Mouse (Mus musculus): ENCODE data around the gene Camta1.
A peak's percentile ranks its signal among the peaks of the same experiment; 100 is the strongest.

The Camta1 gene

DNA sequence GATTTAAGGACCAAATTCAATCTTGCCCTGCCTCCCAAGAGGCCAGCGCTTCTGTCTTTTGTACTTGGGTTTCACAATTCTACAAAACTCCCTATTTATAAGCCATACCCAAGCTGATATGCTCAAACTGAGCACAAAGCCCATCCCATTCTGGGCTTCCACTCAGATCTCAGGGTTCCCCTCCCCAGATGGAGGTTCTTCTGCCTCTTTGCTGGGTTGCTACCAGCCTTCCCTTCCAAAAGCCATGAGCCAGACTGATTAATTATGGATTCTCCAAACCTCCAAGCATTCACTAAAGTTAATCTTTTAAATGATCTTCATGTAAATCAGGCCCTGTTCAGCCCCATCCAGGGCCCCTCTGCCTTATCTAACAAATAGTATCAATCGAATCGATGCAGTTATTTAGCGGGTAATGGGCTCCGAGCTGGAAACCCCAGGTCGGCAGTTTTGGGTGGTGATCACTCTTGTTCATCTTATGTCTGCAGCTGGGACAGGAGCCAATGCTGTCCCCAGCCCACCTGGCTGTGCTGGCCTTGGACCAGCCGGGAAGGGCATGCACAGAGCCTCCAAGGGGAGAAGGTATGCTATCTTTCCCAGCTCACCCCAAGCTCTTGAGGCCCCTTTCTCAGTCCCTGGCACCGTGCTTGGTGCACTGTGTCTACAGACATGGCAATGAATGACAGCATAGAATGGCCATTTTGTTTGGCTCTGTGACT, 534.5 kb downstream of the Camta1 start:
- no peak for DNase-seq (ENCODE audit: low spot score)

DNA sequence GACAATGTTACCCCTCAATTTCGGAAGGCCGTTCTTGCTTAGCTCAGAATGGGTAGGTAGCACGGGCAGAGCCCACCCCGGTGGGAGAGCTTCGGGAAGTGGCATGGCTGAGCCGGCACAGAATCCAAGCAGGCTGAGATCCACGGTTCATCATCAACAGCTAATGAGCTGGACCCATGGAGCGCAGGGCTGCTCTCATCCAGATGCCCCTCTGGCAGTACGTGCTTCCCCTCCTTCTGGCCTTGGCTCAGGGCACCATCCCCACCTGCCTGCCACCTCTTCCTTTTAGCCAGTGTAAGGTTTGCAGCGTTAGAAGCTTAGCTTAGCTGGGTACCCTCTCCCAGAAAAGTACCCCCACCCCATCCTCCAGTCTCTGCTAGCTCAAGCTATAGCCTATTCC, 545.2 kb downstream of the Camta1 start:
- DNase-seq (ENCODE audit: low spot score) = no peak

DNA sequence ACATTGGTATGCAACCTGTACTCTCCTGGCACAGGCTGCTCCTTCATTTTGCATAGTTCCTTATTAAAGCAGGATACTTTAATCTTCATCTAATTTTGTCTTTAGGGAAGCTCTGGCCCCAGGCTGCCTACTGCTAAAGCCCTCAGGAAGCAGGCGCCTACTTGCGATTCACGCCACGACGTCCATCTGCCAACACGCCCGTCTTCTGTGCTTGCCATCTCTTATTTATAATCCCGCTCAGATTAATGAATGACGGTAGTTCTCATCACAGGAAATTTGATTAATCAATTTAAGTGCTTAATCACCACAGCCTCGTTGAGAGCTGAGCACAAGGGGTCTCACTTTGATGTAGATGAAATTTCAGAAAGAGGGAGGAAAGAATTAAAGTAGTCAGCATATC, 546.0 kb downstream of the Camta1 start:
- no peak for DNase-seq (ENCODE audit: low spot score)

DNA sequence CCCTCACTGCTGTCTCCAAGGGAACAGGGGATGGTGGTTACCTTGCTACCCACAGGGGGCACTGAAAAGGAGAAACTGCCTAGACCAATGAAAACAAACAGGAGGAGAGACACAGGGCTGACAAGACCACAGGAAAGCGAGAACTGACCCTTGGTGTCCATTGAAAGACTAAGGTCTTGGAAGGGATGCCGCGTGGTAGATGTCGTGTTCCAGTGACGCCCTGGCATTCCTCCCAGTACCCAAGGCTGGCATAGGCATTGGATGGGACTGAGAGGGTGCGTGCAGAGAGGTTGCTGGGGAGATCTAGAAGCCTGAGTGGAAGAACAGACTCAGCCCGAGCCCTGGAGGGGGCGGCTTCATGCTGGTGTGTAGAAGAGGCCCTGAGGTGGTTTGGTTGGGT, 550.9 kb downstream of the Camta1 start:
- no peak for DNase-seq (ENCODE audit: low spot score)

GRCm38 (mm10) chr4:151310056-151310685, 551.5 kb downstream of the Camta1 start:
- DNase-seq (ENCODE audit: low spot score) = no peak

DNA sequence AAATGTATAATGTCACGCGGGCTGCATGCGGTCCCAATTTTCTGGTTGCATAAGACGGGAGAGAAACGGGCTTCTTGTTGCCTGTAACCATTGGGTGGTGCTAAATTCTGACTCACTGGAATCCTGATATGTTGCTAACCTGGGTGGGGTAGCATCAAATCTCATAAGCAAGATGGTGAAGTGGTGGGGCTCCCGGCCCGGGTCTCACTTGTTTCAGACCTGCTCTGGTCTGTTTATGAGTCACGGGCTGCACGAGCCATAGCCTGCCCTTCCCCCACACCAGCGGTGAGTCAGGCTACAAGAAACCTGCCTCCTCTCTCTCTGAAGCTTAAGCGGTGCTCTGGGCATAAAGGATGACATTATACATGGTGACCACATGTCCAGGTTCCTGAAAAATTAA, 554.8 kb downstream of the Camta1 start:
- DNase-seq (ENCODE audit: low spot score) = no peak

DNA sequence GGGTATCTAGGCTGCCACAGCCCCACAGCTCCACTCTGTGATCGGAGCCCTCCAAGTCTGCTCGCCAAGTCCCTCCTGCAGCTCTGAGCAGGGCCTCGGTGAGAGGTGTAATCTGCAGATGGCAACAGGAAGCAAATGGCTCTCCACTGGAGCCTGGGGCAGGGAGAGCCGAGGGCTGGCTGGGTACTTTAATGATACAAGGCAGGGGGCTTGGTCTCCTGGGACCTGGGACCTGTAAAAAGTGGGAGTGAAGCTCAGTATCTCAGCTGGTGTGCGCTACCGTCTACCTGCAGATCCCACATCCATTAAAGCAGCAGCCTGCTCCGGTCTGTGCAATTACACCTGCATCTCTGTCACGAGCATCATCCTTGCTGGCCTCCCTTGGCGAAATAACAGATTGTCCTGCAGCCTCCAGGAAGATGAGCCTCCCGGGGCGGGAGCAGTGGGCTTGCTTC, 555.3 kb downstream of the Camta1 start:
- no peak for DNase-seq (ENCODE audit: low spot score)

DNA sequence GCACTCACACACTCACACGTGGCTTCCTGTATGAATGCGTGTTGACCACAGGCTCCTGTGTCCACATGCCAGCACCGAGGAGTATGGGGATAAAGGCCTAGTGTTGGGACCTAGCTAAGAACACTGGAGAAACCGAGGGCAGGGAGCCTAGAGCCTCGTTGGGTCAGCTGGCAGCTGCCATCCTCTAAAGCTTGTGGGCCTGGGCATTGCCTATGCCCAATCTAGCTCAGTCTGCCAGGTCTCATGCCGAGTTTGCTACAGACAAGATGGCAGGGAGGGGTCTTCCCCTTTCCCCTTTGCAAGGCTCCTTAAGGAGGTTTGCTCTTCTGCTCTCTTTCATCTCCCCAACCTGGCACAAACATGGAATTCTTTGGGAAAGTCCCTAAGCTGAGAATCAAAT, 555.9 kb downstream of the Camta1 start:
- no peak for DNase-seq (ENCODE audit: low spot score)

DNA sequence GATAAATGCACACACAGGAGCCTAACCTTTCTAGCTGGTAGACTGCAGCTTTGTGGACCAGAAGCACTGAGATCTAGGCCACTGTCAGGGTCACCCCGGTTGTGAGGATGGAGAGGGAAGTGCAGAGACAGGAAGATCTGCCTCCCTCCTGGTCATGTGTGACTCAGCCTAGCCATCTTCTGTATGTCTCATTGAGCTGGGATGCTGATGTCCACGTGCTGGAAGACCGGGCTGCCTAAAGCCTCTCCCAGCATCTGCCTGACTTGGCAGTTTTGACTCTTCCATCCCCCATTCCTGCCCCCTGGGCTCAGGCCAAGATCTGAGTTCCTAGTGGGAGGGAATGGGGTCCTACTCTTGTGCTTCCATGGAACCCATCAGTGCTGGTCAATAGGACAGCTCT, 557.7 kb downstream of the Camta1 start:
- no peak for DNase-seq (ENCODE audit: low spot score)

DNA sequence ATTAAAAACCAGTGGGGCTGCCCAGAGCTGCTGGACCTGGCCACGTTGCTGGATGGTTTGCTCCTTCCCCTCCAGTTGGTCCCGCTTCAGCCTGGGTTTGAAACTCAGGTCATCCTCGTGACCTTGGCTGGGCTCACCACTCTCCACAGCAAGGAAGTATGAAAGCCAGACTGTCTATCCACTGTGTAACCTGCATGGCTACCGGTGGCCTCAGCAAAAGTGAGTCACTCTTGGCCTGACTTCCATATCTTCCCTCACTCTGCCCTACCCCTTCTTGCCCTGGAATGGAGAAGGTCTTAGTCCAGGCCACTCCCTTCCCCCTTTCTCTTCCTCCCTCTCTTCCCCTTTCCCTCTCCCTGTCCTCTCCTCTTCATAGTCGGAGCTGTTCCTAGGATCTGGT, 558.2 kb downstream of the Camta1 start:
- DNase-seq (ENCODE audit: low spot score) = no peak

GRCm38 (mm10) chr4:151302195-151303126, 559.2 kb downstream of the Camta1 start:
- no peak for DNase-seq (ENCODE audit: low spot score)

DNA sequence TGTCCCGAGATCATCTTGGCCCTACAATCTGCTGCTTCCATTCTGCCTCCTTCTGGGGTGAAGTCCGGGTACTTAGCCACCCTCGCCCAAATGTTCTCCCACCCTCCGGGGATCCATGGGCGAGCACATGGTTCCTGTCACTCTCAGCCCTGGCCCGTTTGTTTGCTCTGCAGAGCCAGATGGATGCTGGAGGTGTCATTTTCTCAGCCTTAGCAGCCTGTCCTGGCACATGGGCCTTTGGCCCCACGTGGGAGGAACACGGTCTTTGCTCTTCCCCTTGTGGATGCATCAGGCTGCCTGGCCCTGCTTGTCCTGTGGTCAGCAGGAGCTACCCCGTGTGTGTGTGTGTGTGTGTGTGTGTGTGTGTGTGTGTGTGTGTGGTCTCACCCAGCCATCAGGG, 560.3 kb downstream of the Camta1 start:
- DNase-seq (ENCODE audit: low spot score) = no peak

DNA sequence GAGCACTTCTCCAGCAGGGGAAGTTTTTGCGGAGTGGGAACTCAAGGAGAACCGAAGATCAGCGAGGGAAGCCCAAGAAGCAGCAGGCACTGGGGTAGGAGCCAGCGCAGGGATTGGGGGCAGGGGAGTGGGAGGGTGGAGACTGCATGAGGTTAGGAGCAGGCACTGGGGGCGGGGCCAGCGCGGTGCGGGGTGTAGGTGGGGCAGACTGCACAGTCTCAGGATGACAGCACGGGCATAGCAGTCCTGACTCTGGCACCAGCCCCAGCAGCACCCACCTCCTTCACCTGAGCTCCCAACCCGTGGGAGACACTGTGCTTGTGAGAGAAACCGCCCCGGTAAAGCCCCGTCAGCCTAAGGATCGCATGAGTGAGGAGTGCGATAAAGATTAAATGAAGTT, 561.0 kb downstream of the Camta1 start:
- DNase-seq (ENCODE audit: low spot score) = no peak

GRCm38 (mm10) chr4:151295515-151296203, 566.0 kb downstream of the Camta1 start:
- no peak for DNase-seq (ENCODE audit: low spot score)

DNA sequence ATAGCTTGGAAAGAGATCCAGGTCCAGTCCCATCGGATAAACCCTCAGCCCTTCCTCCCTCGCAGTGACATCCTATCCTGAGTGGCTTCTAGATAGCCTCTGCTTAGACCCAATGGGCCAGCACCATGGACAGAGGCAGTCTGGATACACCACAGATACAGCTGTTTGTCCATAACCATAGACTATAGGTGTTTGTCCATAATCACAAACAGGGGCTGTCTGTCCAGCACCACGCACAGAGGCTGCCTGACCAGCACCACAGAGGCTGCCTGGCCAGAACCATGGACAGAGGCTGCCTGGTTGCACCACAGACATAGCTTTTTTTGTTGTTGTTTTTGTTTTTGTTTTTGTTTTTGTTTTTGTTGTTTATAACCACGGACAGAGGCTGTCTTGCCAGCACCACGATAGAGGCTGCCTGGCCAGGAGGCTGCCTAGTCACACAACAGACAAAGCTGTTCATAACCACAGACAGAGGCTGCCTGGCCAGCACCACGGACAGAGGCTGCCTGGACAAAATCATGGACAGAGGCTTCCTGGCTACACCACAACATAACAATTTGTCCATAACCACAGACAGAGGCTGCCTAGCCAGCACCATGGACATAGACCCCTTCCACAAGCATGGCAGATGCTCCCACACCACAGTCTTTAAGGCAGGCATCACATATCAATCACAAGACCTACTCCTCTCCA, 572.6 kb downstream of the Camta1 start:
- DNase-seq (ENCODE audit: low spot score) = no peak

- DNase-seq (ENCODE audit: low spot score) = no peak
Measured at GRCm38 (mm10) chr4:151285905-151286445, 575.7 kb downstream of the Camta1 start.

- no peak for DNase-seq (ENCODE audit: low spot score)
Measured at GRCm38 (mm10) chr4:151285432-151285831, 576.2 kb downstream of the Camta1 start.

GRCm38 (mm10) chr4:151283092-151283741, 578.5 kb downstream of the Camta1 start:
- peak; percentile 58 for DNase-seq (ENCODE audit: low spot score)

DNA sequence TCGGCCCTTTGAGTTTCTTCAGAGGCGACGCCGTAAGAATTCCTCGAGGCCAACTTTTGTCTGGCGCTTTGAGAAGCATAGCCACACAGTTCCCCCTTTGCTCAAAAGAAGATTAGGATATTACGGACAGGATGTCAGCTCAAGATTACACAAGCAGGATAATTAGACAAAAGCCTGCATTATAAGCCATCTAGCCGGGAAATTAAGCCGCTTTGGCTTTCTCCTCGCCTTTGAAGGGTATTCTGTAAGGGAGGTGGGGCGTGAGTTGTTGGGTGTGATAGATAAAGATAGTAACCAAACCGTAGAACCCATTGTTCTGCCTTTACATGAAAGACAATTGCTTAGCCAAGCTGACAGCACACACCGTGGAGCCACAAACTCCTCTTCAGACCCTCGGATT, 579.6 kb downstream of the Camta1 start:
- DNase-seq (ENCODE audit: low spot score) = no peak

DNA sequence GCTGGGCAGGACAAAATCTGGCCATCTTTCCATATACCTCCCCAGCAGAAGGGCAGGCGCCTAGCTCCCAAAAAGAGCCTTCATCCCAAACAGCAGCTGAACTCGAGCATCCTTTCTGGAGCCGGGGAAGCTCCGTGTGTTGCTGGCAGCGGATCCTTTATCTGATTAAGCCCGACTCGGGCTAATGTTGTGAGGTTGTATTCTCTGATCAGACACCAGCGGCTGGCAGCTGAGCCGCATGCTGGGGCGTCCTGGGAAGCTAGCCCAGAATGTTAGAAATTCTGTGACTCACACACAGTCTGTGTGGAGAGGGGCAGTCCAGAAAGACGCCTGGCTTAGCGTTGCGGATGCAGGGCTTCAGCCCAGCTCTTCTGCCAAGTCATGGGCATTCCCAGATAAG, 586.4 kb downstream of the Camta1 start:
- DNase-seq (ENCODE audit: low spot score) = peak; percentile 53

Measured in left cerebral cortex, adult 11 months (tissue).